Mouse (Mus musculus) megakaryocyte, embryonic 14.5 days (primary cell): ENCODE data around the gene Brinp2.

Experiments used
- FLI1 ChIP-seq: IDR thresholded peaks from 2 replicates; pipeline ENCODE4 v1.6.1; 2012; ENCODE audit warnings: low read length, inconsistent platforms, mixed read lengths
- GATA1 ChIP-seq: IDR thresholded peaks from 3 replicates; pipeline ENCODE4 v1.6.1; 2012; ENCODE audit warnings: mixed read lengths, low read length, inconsistent platforms, borderline replicate concordance

- TF ChIP-seq FLI1 = no peak
- TF ChIP-seq GATA1 = no peak
These were observed 45.5 kb downstream of the Brinp2 start for GRCm38 (mm10) chr1:158310426-158311156.
